Mouse (Mus musculus) C2C12 (cell line): ENCODE results near the gene Brd4. TPM values are rescaled to one million over a fixed set of nuclear protein-coding genes. Genes with fewer than 3 reads are reported as not detected.

ENCODE experiments used
- H3K27me3 ChIP-seq: one replicate; pipeline ENCODE4 v1.6.1; 2011; ENCODE audit not compliant: control insufficient read depth, insufficient read depth, insufficient read length
- H3K36me3 ChIP-seq: one replicate; pipeline ENCODE4 v1.6.1; 2011; ENCODE audit not compliant: control insufficient read depth, insufficient read depth
- H3K4me3 ChIP-seq: one replicate; pipeline ENCODE4 v1.5.1; 2011; ENCODE audit warnings: mild to moderate bottlenecking, control low read depth; ENCODE audit not compliant: poor library complexity, insufficient read depth, severe bottlenecking
- H3K79me2 ChIP-seq: one replicate; pipeline ENCODE4 v1.6.1; 2011; ENCODE audit not compliant: control insufficient read depth, insufficient read depth
- H3K79me3 ChIP-seq: one replicate; pipeline ENCODE4 v1.6.1; 2011; ENCODE audit warnings: low read depth, control low read depth
- H3ac ChIP-seq: one replicate; pipeline ENCODE3; 2011; ENCODE audit warnings: low read depth; ENCODE audit not compliant: control insufficient read depth, insufficient read length
- CEBPB ChIP-seq: IDR thresholded peaks from one replicate; pipeline ENCODE4 v1.6.1; 2011; ENCODE audit warnings: low read depth, mild to moderate bottlenecking, control low read depth, moderate library complexity
- CTCF ChIP-seq: IDR thresholded peaks from one replicate; pipeline ENCODE4 v1.5.1; 2011; ENCODE audit not compliant: control insufficient read depth, insufficient read depth, insufficient read length
- FOSL1 ChIP-seq: IDR thresholded peaks from one replicate; pipeline ENCODE4 v1.8.0; 2011; ENCODE audit warnings: mild to moderate bottlenecking, low read length; ENCODE audit not compliant: poor library complexity, insufficient read depth, severe bottlenecking
- MAX ChIP-seq: IDR thresholded peaks from one replicate; pipeline ENCODE4 v1.6.1; 2011; ENCODE audit warnings: mild to moderate bottlenecking, control low read depth
- MYOD1 ChIP-seq: IDR thresholded peaks from one replicate; pipeline ENCODE4 v1.6.1; 2011; ENCODE audit warnings: low read depth; ENCODE audit not compliant: control insufficient read depth, insufficient read length
- MYOG ChIP-seq: IDR thresholded peaks from one replicate; pipeline ENCODE4 v1.6.1; 2011; ENCODE audit not compliant: control insufficient read depth, insufficient read length; ENCODE audit errors: extremely low read depth
- USF1 ChIP-seq: IDR thresholded peaks from one replicate; pipeline ENCODE4 v1.6.1; 2011; ENCODE audit warnings: low read depth, mild to moderate bottlenecking, control low read depth, moderate library complexity
- polyA plus RNA-seq: library from polyadenylated mRNA; unstranded; fragments of >200 nt; fragmentation: generic; extraction: Trizol; gene quantifications from one replicate; pipeline ENCODE4 v1.2.1, GENCODE M21; 2012; ENCODE audit warnings: missing spikeins

Gene Brd4
- polyA plus RNA-seq, 1 experiment: 46.9 TPM

- no peak overlapping the region for H3ac ChIP-seq
- H3K79me3 ChIP-seq: peaks cover 99% of the 10 kb centered on the region
- TF ChIP-seq CEBPB: no peak
- no peak for TF ChIP-seq USF1
- no peak for TF ChIP-seq MAX
- TF ChIP-seq FOSL1: no peak
- H3K36me3 ChIP-seq: peaks cover 13% of the 10 kb centered on the region
- no peak overlapping the region for H3K4me3 ChIP-seq
- peaks cover 100% of the 10 kb centered on the region for H3K79me2 ChIP-seq
- H3K27me3 ChIP-seq: no peaks in the 10 kb centered on the region
These were observed 7.3 kb downstream of the Brd4 start for GRCm38 (mm10) chr17:32277201-32277600.

DNA sequence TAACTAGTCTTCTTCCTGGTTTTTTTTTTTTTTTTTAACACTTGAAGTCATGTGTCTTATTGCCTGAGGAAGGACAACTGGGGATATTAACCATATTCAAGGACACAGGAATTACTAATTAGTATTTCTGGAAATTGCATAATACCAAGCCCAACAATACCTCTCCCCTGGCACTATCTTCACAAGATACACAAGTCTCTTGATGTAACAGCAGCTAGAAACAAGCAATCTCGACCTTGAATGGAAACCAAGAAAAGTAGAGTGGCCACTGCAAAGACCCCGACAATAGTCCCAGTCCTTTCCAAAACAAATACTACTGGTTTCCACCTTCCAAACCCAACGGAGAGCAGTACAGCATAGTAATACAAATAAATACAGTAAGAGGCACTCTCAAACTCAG, 9.0 kb downstream of the Brd4 start:
- peaks cover 19% of the 10 kb centered on the region for H3K36me3 ChIP-seq
- TF ChIP-seq CTCF (no peak), MAX (no peak), FOSL1 (no peak), MYOG (no peak), CEBPB (no peak), MYOD1 (no peak), USF1 (no peak)
- peaks cover 99% of the 10 kb centered on the region for H3K79me3 ChIP-seq
- no peaks in the 10 kb centered on the region for H3K27me3 ChIP-seq
- peaks cover 100% of the 10 kb centered on the region for H3K79me2 ChIP-seq
- H3ac ChIP-seq: no peak overlapping the region
- no peak overlapping the region for H3K4me3 ChIP-seq

DNA sequence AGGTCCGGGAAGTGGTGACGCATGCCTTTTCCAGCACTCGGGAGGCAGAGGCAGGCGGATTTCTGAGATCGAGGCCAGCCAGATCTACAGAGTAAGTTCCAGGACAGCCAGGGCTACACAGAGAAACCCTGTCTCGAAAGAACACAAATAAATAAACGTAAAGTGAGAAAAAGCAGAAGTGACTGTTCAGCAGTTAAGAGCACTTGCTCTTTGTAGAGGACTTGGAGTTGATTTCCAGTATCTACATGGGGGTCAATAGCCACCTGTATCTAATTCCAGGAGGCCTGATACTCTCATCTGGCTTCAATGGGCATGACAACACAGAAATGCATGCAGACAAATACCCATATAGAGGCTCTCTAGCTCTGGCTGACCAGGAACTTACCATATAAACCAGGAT, 15.4 kb downstream of the Brd4 start:
- peaks cover 100% of the 10 kb centered on the region for H3K79me2 ChIP-seq
- H3ac ChIP-seq: no peak overlapping the region
- H3K36me3 ChIP-seq: peaks cover 16% of the 10 kb centered on the region
- H3K27me3 ChIP-seq: no peaks in the 10 kb centered on the region
- TF ChIP-seq CTCF (no peak), USF1 (no peak), MYOD1 (no peak), MYOG (no peak), CEBPB (no peak), FOSL1 (no peak), MAX (no peak)
- H3K79me3 ChIP-seq: peaks cover 99% of the 10 kb centered on the region
- H3K4me3 ChIP-seq: no peak overlapping the region

GRCm38 (mm10) chr17:32268540-32268960, 16.0 kb downstream of the Brd4 start:
- no peak for TF ChIP-seq CTCF
- no peak for TF ChIP-seq MYOD1
- TF ChIP-seq MAX: no peak
- TF ChIP-seq USF1: no peak
- no peak for TF ChIP-seq CEBPB
- no peak for TF ChIP-seq MYOG
- TF ChIP-seq FOSL1: no peak
- peaks cover 13% of the 10 kb centered on the region for H3K36me3 ChIP-seq
- H3K79me2 ChIP-seq: peaks cover 100% of the 10 kb centered on the region
- peaks cover 99% of the 10 kb centered on the region for H3K79me3 ChIP-seq
- H3K4me3 ChIP-seq: no peak overlapping the region
- no peaks in the 10 kb centered on the region for H3K27me3 ChIP-seq
- H3ac ChIP-seq: no peak overlapping the region

GRCm38 (mm10) chr17:32268096-32268495, 16.4 kb downstream of the Brd4 start:
- Histone ChIP-seq H3ac (no peak overlapping the region), H3K4me3 (no peak overlapping the region), H3K79me2 (peaks cover 100% of the 10 kb centered on the region), H3K79me3 (peaks cover 97% of the 10 kb centered on the region), H3K36me3 (peaks cover 13% of the 10 kb centered on the region), H3K27me3 (no peaks in the 10 kb centered on the region)
- no peak for TF ChIP-seq MAX
- TF ChIP-seq CEBPB: no peak
- no peak for TF ChIP-seq USF1
- TF ChIP-seq FOSL1: no peak
- TF ChIP-seq MYOG: no peak

GRCm38 (mm10) chr17:32267617-32268016, 16.9 kb downstream of the Brd4 start:
- Histone ChIP-seq H3K4me3 (no peak overlapping the region), H3ac (no peak overlapping the region), H3K79me3 (peaks cover 97% of the 10 kb centered on the region), H3K79me2 (peaks cover 100% of the 10 kb centered on the region), H3K36me3 (peaks cover 13% of the 10 kb centered on the region), H3K27me3 (no peaks in the 10 kb centered on the region)
- no peak for TF ChIP-seq MAX
- TF ChIP-seq FOSL1: no peak
- TF ChIP-seq USF1: no peak
- TF ChIP-seq MYOD1: no peak
- TF ChIP-seq CTCF: no peak
- no peak for TF ChIP-seq MYOG
- no peak for TF ChIP-seq CEBPB
